Mouse (Mus musculus) ES-Bruce4 (cell line): Measurements from ENCODE around the gene Kmt5c.

ENCODE experiments used
- CTCF ChIP-seq: IDR thresholded peaks from one replicate; pipeline ENCODE4 v1.8.1; 2011; ENCODE audit warnings: low read depth, low read length
- EP300 ChIP-seq: IDR thresholded peaks from 2 replicates; pipeline ENCODE4 v1.6.1; 2011; ENCODE audit warnings: low read depth, low read length; ENCODE audit not compliant: insufficient read depth
- POLR2A ChIP-seq: IDR thresholded peaks from one replicate; pipeline ENCODE4 v1.8.1; 2011; ENCODE audit warnings: low read length; ENCODE audit not compliant: insufficient read depth

GRCm38 (mm10) chr7:4764946-4765710, 25.2 kb downstream of the Kmt5c start:
- TF ChIP-seq CTCF = no peak
- TF ChIP-seq EP300 = no peak
- no peak for TF ChIP-seq POLR2A
